Mouse (Mus musculus) heart, embryonic 11.5 days (tissue): ENCODE results near the gene Ltc4s. TPM values are rescaled to one million over a fixed set of nuclear protein-coding genes. Genes with fewer than 3 reads are reported as not detected.

Experiments
- ATAC-seq: fragments of 200-750 bp; cut with Nextera tagmentation; replicated peaks from 2 replicates; pipeline ENCODE4 v1.8.0; 2017; ENCODE audit warnings: moderate library complexity; ENCODE audit not compliant: insufficient number of reproducible peaks, low FRiP score, low TSS enrichment
- H3K27ac ChIP-seq: fragments of 300-500 bp; sonication (generic); 2 replicates; pipeline ENCODE4 v1.5.1; 2014; ENCODE audit warnings: mild to moderate bottlenecking, low read depth, low read length
- H3K27me3 ChIP-seq: fragments of 300-500 bp; sonication (generic); 2 replicates; pipeline ENCODE4 v1.6.1; 2014; ENCODE audit warnings: mild to moderate bottlenecking, low read length, mixed read lengths; ENCODE audit not compliant: control insufficient read depth, insufficient read depth
- H3K36me3 ChIP-seq: fragments of 300-500 bp; sonication (generic); 2 replicates; pipeline ENCODE4 v1.6.1; 2014; ENCODE audit warnings: mild to moderate bottlenecking, low read length, moderate library complexity, mixed read lengths; ENCODE audit not compliant: control insufficient read depth, insufficient read depth
- H3K4me1 ChIP-seq: fragments of 300-500 bp; sonication (generic); 2 replicates; pipeline ENCODE4 v1.6.1; 2014; ENCODE audit warnings: low read length; ENCODE audit not compliant: control insufficient read depth, insufficient read depth
- H3K4me2 ChIP-seq: fragments of 300-500 bp; sonication (generic); 2 replicates; pipeline ENCODE4 v1.6.1; 2014; ENCODE audit warnings: mild to moderate bottlenecking, moderate library complexity
- H3K4me3 ChIP-seq: fragments of 300-500 bp; sonication (generic); 2 replicates; pipeline ENCODE4 v1.5.1; 2014; ENCODE audit warnings: low read depth, low read length
- H3K9ac ChIP-seq: fragments of 300-500 bp; sonication (generic); 2 replicates; pipeline ENCODE4 v1.6.1; 2014; ENCODE audit warnings: mild to moderate bottlenecking, low read depth, low read length, moderate library complexity
- H3K9me3 ChIP-seq: fragments of 300-500 bp; sonication (generic); replicated peaks from 2 replicates; pipeline ENCODE4 v1.6.1; 2016; ENCODE audit warnings: low read length; ENCODE audit not compliant: control insufficient read depth
- WGBS: fragments of 180-500 bp; shearing (Covaris S2); extraction: QIAGEN DNeasy Blood & Tissue Kit; methylation state at CpG from one replicate; pipeline ENCODE4 v1.1.7; 2014; ENCODE audit not compliant: insufficient replicate concordance; 5-methylcytosine and 5-hydroxymethylcytosine counted together
- polyA plus RNA-seq: library from polyadenylated mRNA; unstranded; fragments of >200 nt; fragmentation: Nextera tagmentation; extraction: Ambion mirVana; gene quantifications from 2 replicates; pipeline ENCODE4 v1.2.1, GENCODE M21; 2014

Gene Ltc4s
- polyA plus RNA-seq, 1 experiment from 2014 or later = 0.74 TPM

DNA sequence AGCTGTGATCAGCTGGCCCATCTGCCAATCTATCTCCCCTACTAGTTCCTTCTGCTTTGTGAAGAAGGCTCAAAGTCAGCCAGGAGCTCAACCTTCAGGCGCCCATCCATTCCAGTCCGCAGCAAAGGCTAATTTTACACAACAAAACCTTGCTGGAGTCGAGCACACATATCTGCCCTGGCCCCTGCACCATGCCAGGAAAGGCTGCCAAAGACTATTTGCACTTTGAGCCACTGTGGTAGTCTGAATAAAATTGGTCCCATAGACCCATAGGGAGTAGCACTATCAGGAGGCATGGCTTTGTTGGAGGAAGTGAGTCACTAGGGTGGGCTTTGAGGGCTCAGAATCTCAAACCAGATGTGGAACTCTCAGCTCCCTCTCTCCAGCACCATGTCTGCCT is 33.0 kb downstream of the Ltc4s start:
- no peak for ATAC-seq
- H3K4me1 ChIP-seq = peaks cover 5% of the 10 kb centered on the region
- H3K36me3 ChIP-seq = peaks cover 53% of the 10 kb centered on the region
- 88% methylated on average over 3 of the region's 3 CpGs for whole genome bisulfite sequencing
- no peak overlapping the region for H3K9ac ChIP-seq
- no peaks in the 10 kb centered on the region for H3K27me3 ChIP-seq
- H3K4me2 ChIP-seq = no peak overlapping the region
- H3K4me3 ChIP-seq = no peak overlapping the region
- H3K9me3 ChIP-seq = no peaks in the 10 kb centered on the region
- no peak overlapping the region for H3K27ac ChIP-seq

DNA sequence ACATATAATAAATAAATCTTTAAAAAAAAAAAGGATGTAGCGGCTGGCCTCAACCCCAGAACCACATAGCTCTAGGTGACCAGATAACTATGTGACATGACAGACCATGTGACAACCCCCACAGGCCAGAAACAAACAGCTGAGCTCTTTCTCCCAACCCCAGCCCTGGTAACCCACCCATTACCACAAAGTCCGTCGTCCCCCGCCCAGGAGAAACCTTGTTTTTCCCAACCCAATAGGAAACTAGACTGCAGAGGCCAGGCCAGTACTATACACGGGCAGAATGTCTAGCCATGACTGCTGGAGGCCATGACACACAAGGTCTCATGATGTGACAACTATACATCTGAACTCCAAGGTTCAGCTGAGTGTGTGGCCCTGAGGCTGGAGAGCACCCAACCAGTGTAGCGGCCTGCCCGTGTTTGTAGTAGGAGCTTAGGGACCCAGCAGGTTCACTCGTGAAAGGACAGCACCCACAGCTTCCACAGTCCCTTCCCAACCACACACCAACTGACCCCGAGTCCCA is 35.1 kb downstream of the Ltc4s start:
- Histone ChIP-seq H3K4me2 (no peak overlapping the region), H3K4me1 (no peaks in the 10 kb centered on the region), H3K27ac (no peak overlapping the region), H3K36me3 (peaks cover 69% of the 10 kb centered on the region), H3K4me3 (no peak overlapping the region), H3K9me3 (no peaks in the 10 kb centered on the region), H3K9ac (no peak overlapping the region), H3K27me3 (no peaks in the 10 kb centered on the region)
- no peak for ATAC-seq
- WGBS = 92% methylated on average over 9 of the region's 9 CpGs

- 94% methylated on average over 3 of the region's 3 CpGs for WGBS
- ATAC-seq = no peak
- no peak overlapping the region for H3K9ac ChIP-seq
These were observed 36.8 kb downstream of the Ltc4s start for GRCm38 (mm10) chr11:50201590-50201989.

DNA sequence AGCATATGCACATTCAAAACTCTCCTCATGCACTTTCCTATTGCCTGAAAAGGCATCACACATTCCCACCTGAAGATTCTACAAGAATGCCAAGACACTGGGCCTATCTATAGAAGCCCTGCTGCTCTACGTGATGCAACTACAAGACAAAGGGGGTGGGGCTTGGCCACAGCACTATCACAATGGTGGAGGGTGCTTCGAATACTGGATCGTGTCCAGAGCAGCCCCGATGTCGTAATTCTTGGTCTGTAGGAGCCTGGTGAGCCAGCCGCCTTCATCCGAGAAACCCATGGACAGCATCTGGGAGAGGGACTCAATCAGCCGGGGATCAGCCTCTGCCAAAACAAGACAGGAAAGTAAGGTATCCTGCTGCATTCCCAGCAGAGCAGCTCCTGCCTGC is 37.8 kb downstream of the Ltc4s start:
- Histone ChIP-seq H3K4me2 (no peak overlapping the region), H3K27ac (no peak overlapping the region), H3K4me3 (no peak overlapping the region), H3K36me3 (peaks cover 56% of the 10 kb centered on the region), H3K4me1 (no peaks in the 10 kb centered on the region), H3K9ac (no peak overlapping the region), H3K27me3 (no peaks in the 10 kb centered on the region), H3K9me3 (no peaks in the 10 kb centered on the region)
- WGBS = 82% methylated on average over 8 of the region's 8 CpGs
- ATAC-seq = no peak

More at GRCm38 (mm10) chr11:50201590-50201989, 36.8 kb downstream of the Ltc4s start:
- Histone ChIP-seq H3K4me3 (no peak overlapping the region), H3K9me3 (no peaks in the 10 kb centered on the region), H3K27me3 (no peaks in the 10 kb centered on the region), H3K36me3 (peaks cover 65% of the 10 kb centered on the region), H3K4me1 (no peaks in the 10 kb centered on the region), H3K4me2 (no peak overlapping the region), H3K27ac (no peak overlapping the region)

- Histone ChIP-seq H3K36me3 (peaks cover 42% of the 10 kb centered on the region), H3K4me1 (no peaks in the 10 kb centered on the region), H3K9me3 (no peaks in the 10 kb centered on the region), H3K4me2 (no peak overlapping the region), H3K27me3 (no peaks in the 10 kb centered on the region), H3K9ac (no peak overlapping the region), H3K4me3 (no peak overlapping the region), H3K27ac (no peak overlapping the region)
- 79% methylated on average over 2 of the region's 2 CpGs for WGBS
- ATAC-seq = no peak
These were observed 39.5 kb downstream of the Ltc4s start for GRCm38 (mm10) chr11:50198916-50199315.

- H3K9me3 ChIP-seq = no peaks in the 10 kb centered on the region
- H3K27me3 ChIP-seq = no peaks in the 10 kb centered on the region
- H3K9ac ChIP-seq = no peak overlapping the region
- no peak overlapping the region for H3K4me3 ChIP-seq
- 86% methylated on average over 3 of the region's 5 CpGs for WGBS
- H3K4me2 ChIP-seq = no peak overlapping the region
- H3K27ac ChIP-seq = no peak overlapping the region
- H3K36me3 ChIP-seq = peaks cover 42% of the 10 kb centered on the region
- H3K4me1 ChIP-seq = no peaks in the 10 kb centered on the region
- ATAC-seq = no peak
These were observed 40.1 kb downstream of the Ltc4s start for GRCm38 (mm10) chr11:50198219-50198846.

DNA sequence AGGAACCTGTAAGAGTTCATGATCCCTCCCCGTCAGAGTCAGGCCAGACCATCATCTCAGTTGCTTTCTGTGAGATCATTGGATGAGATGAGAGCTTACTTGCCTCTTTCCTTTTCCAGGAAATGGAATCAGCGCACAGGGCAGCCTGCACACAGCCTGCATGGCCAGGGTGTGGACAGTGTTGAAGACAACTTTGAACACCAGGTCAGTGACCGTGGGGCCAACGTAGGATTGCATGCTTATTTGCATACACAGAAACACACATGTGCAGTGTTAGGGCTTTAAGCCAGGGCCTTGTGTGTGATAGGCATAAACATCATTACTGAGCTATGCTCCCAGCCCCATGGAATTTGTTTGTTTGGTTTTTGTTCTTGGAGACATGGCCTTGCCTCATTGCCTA is 40.9 kb downstream of the Ltc4s start:
- H3K4me2 ChIP-seq = no peak overlapping the region
- peaks cover 37% of the 10 kb centered on the region for H3K36me3 ChIP-seq
- no peak overlapping the region for H3K9ac ChIP-seq
- no peak for ATAC-seq
- no peak overlapping the region for H3K27ac ChIP-seq
- no peaks in the 10 kb centered on the region for H3K27me3 ChIP-seq
- H3K4me1 ChIP-seq = no peaks in the 10 kb centered on the region
- no peaks in the 10 kb centered on the region for H3K9me3 ChIP-seq
- H3K4me3 ChIP-seq = no peak overlapping the region
- 87% methylated on average over 4 of the region's 4 CpGs for WGBS

- H3K9me3 ChIP-seq = no peaks in the 10 kb centered on the region
- no peaks in the 10 kb centered on the region for H3K4me1 ChIP-seq
- ATAC-seq = no peak
- H3K4me2 ChIP-seq = no peak overlapping the region
- no peak overlapping the region for H3K4me3 ChIP-seq
- no peak overlapping the region for H3K27ac ChIP-seq
- no peak overlapping the region for H3K9ac ChIP-seq
- no peaks in the 10 kb centered on the region for H3K27me3 ChIP-seq
- 66% methylated on average over 4 of the region's 4 CpGs for WGBS
- peaks cover 13% of the 10 kb centered on the region for H3K36me3 ChIP-seq
These were observed 43.6 kb downstream of the Ltc4s start for GRCm38 (mm10) chr11:50194793-50195192.

- Histone ChIP-seq H3K27ac (no peak overlapping the region), H3K27me3 (no peaks in the 10 kb centered on the region), H3K36me3 (peaks cover 7% of the 10 kb centered on the region; the same call in 1 of the 2 replicates), H3K9me3 (no peaks in the 10 kb centered on the region), H3K4me1 (no peaks in the 10 kb centered on the region), H3K9ac (no peak overlapping the region), H3K4me3 (no peak overlapping the region), H3K4me2 (no peak overlapping the region)
- ATAC-seq = no peak
- WGBS = 70% methylated on average over 7 of the region's 7 CpGs
These were observed 44.3 kb downstream of the Ltc4s start for GRCm38 (mm10) chr11:50194070-50194469.
